In the genomic region with DNA sequence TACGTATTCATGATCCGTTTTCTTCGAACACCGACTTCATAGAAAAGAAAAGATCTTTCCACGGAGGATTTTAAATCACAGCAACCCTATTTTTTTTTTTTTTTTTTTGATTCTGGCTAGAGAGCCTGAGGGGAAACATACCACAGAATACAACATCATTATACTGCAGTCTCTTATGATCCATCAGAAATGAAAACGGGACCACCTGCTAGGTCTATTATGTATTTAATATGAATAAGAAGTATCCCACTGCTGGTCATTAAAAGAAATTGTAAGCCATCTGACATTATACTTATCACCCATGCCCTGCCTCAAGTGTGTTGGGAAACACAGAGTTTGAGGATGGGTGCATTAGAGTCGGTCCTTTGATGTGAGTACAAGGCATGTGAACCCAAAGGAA, we compare ENCODE assay signal across 24 mouse cellular contexts.
"Had no signal": no experiment of that assay in that cellular context is flagged by ENCODE, and none has a peak within 500 bp of the region (broad histone marks: within the 10 kb centered on the region; RNA-seq: fewer than 3 reads in every experiment).

No protein-coding gene starts in this region.

- H3K27me3 ChIP-seq: heart, embryonic 13.5 days; heart, embryonic 15.5 days; hindbrain, embryonic 12.5 days; intestine, embryonic 15.5 days; limb, embryonic 15.5 days; liver, embryonic 13.5 days had no signal

- H3K9ac ChIP-seq: heart, embryonic 13.5 days; heart, embryonic 15.5 days; hindbrain, embryonic 12.5 days; hindbrain, embryonic 14.5 days; intestine, embryonic 15.5 days; limb, embryonic 15.5 days; liver, embryonic 13.5 days had no signal

- H3K4me1 ChIP-seq: heart, embryonic 13.5 days; heart, embryonic 15.5 days; hindbrain, embryonic 12.5 days; intestine, embryonic 15.5 days; limb, embryonic 15.5 days; liver, embryonic 13.5 days had no signal

- H3K9me3 ChIP-seq: heart, embryonic 13.5 days; heart, embryonic 15.5 days; hindbrain, embryonic 12.5 days; intestine, embryonic 15.5 days; limb, embryonic 15.5 days; liver, embryonic 13.5 days had no signal

- ATAC-seq: hindbrain, embryonic 16.5 days; inflammation-experienced regulatory T-cells, adult 6 months; intestine, embryonic 15.5 days; intestine, postnatal 0 days had no signal

- H3K36me3 ChIP-seq: heart, embryonic 13.5 days; heart, embryonic 15.5 days; hindbrain, embryonic 12.5 days; intestine, embryonic 15.5 days; limb, embryonic 15.5 days; liver, embryonic 13.5 days had no signal

- DNase-seq: gastrocnemius, postnatal 14 days; gastrocnemius, postnatal 36 days; heart, adult 11 months; heart, adult 2 months; heart, postnatal 14 days; heart, postnatal 36 days; kidney, adult 18-20 months; kidney, adult 8-10 months; kidney, postnatal 10 days; kidney, postnatal 25 days; kidney, postnatal 4 days; liver, embryonic 13.5 days had no signal

- H3K27ac ChIP-seq: heart, adult 2 months; heart, embryonic 13.5 days; heart, embryonic 15.5 days; hindbrain, embryonic 12.5 days; hindbrain, embryonic 14.5 days; intestine, embryonic 15.5 days; layer of hippocampus, adult 2 months; left cerebral cortex, adult 2 months; limb, embryonic 15.5 days; liver, embryonic 13.5 days had no signal

- H3K4me2 ChIP-seq: heart, embryonic 11.5 days; heart, embryonic 13.5 days; heart, embryonic 15.5 days; hindbrain, embryonic 12.5 days; hindbrain, embryonic 14.5 days; intestine, embryonic 15.5 days; limb, embryonic 15.5 days; liver, embryonic 13.5 days had no signal

- H3K4me3 ChIP-seq: heart, adult 2 months; heart, embryonic 13.5 days; heart, embryonic 15.5 days; hindbrain, embryonic 12.5 days; intestine, embryonic 15.5 days; layer of hippocampus, adult 2 months; left cerebral cortex, adult 2 months; limb, embryonic 15.5 days; liver, embryonic 13.5 days had no signal
